Comparison of ENCODE assay signal across 9 mouse cellular contexts in the genomic region with DNA sequence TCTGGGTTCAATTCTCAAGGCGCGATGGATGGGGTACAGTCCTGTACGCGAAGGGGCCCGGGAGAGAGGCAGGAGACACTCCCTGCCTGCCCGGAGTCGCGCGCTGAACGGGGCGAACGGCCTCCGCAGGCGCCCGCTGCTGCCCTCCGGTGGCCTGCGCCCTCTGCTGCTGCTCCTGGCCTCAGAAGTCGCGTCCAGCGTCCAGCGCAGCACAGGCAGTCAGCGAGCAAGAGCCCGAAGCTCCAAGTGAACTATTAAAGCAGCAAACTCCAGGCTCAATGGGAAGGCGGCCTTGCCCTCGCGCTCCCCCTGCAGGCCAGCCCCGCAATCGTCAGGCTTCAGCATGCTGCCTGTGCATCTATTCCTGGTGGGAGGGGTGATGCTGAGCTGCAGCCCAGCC. TPM values are rescaled to one million over a fixed set of nuclear protein-coding genes. Genes with fewer than 3 reads are reported as not detected.
DNase-seq lines count a peak whose midpoint lies in the region; ATAC-seq lines count a peak whose summit lies in the region.
"Not testable (repeated sequence)": the region's sequence is repeated elsewhere in the genome, so short reads cannot be mapped to it uniquely, and the experiment has no call there.
"Had no signal": no experiment of that assay in that cellular context is flagged by ENCODE, and none has a peak within 500 bp of the region (broad histone marks: within the 10 kb centered on the region; RNA-seq: fewer than 3 reads in every experiment).

No protein-coding gene starts in this region.

- DNase-seq in 416B (ENCODE audit: low read depth) = peak; percentile 88
- peak; percentile 73 to 76 for DNase-seq in cerebellum, adult 18-20 months
- peak; percentile 77 to 78 for DNase-seq in heart, postnatal 36 days
- peak; percentile 80 to 89 for DNase-seq in kidney, postnatal 4 days
- peak; percentile 57 for DNase-seq in neural tube, embryonic 10.5 days (ENCODE audit: extremely low spot score, low spot score)

- H3K27ac ChIP-seq in forebrain, embryonic 16.5 days (ENCODE audit: low read length); stomach, embryonic 14.5 days (ENCODE audit: low read length): not testable (repeated sequence)
- H3K27ac ChIP-seq in liver, embryonic 12.5 days = 0 out of 2 replicates have a peak overlapping the region, but pooled peaks have one; percentile 58

- not testable (repeated sequence) for H3K9ac ChIP-seq in forebrain, embryonic 16.5 days (replicated peaks; ENCODE audit: low read depth, low read length); liver, embryonic 12.5 days; stomach, embryonic 14.5 days (replicated peaks; ENCODE audit: low read depth, low read length)

- not testable (repeated sequence) for H3K27me3 ChIP-seq in forebrain, embryonic 16.5 days (replicated peaks; ENCODE audit: control insufficient read depth, insufficient read depth, low read length); liver, embryonic 12.5 days (replicated peaks); stomach, embryonic 14.5 days (ENCODE audit: control insufficient read depth, insufficient read depth, low read length)

- WGBS in forebrain, embryonic 16.5 days = 1% methylated on average over 22 of the region's 28 CpGs
- WGBS in liver, embryonic 12.5 days (ENCODE audit: insufficient replicate concordance) = under 1% methylated on average over 27 of the region's 28 CpGs
- 0% methylated on average over 21 of the region's 28 CpGs for WGBS in stomach, embryonic 14.5 days

- H3K36me3 ChIP-seq in forebrain, embryonic 16.5 days (ENCODE audit: control insufficient read depth, insufficient read depth); liver, embryonic 12.5 days; stomach, embryonic 14.5 days (ENCODE audit: control insufficient read depth, insufficient read depth, low read length): not testable (repeated sequence)

- not testable (repeated sequence) for H3K9me3 ChIP-seq in forebrain, embryonic 16.5 days (ENCODE audit: control insufficient read depth, low read length); liver, embryonic 12.5 days (replicated peaks); stomach, embryonic 14.5 days (ENCODE audit: control insufficient read depth, low read depth, low read length)

- not testable (repeated sequence) for ATAC-seq in forebrain, embryonic 16.5 days; liver, embryonic 12.5 days; stomach, embryonic 14.5 days (ENCODE audit: insufficient number of reproducible peaks, insufficient read depth, low FRiP score, low read depth)

- intact Hi-C loops in heart, postnatal 36 days (cut with DNase I) = not testable (repeated sequence)

- peak overlapping the region; percentile 40 for H3K4me3 ChIP-seq in forebrain, embryonic 16.5 days (replicated peaks; ENCODE audit: low read length)
- H3K4me3 ChIP-seq in liver, embryonic 12.5 days = peak overlapping the region; percentile 44
- peak overlapping the region; percentile 16; the same call in 1 of the 2 replicates for H3K4me3 ChIP-seq in stomach, embryonic 14.5 days (ENCODE audit: low read depth, low read length)

- peak overlapping the region; percentile 60 for H3K4me2 ChIP-seq in forebrain, embryonic 16.5 days (ENCODE audit: low read length)
- peak overlapping the region; percentile 64 for H3K4me2 ChIP-seq in liver, embryonic 12.5 days
- H3K4me2 ChIP-seq in stomach, embryonic 14.5 days (replicated peaks; ENCODE audit: low read depth, low read length) = peak overlapping the region; percentile 30

- not testable (repeated sequence) for H3K4me1 ChIP-seq in forebrain, embryonic 16.5 days (replicated peaks; ENCODE audit: control insufficient read depth, insufficient read depth, low read length); stomach, embryonic 14.5 days (ENCODE audit: control insufficient read depth, insufficient read depth, low read length)
- H3K4me1 ChIP-seq in liver, embryonic 12.5 days = peaks cover 13% of the 10 kb centered on the region

RNA-seq across cellular contexts. Expression of gene Gm13283, which starts 0.5 kb away (rescaled TPM):
- 0.16 TPM in 1 of 2 replicates, not detected in the other for polyA plus RNA-seq in forebrain, embryonic 16.5 days (2015; fragmentation: Nextera tagmentation; extraction: Ambion mirVana)
- not detected for total RNA-seq in heart, postnatal 36 days (2021)
- not detected in 2 replicates for polyA plus RNA-seq in liver, embryonic 12.5 days (2016; fragmentation: Nextera tagmentation; extraction: Ambion mirVana)
- 0.24 TPM in 1 of 2 replicates, not detected in the other for polyA plus RNA-seq in stomach, embryonic 14.5 days (2014; fragmentation: Nextera tagmentation; extraction: Ambion mirVana)
- total RNA-seq: common myeloid progenitor, adult 5-6 weeks had no signal

RNA-seq across cellular contexts. Expression of gene Gm13271, which starts 5.8 kb away (rescaled TPM):
- not detected in 2 replicates for polyA plus RNA-seq in forebrain, embryonic 16.5 days (2015; fragmentation: Nextera tagmentation; extraction: Ambion mirVana)
- total RNA-seq in heart, postnatal 36 days (2021) = not detected
- not detected in 2 replicates for polyA plus RNA-seq in liver, embryonic 12.5 days (2016; fragmentation: Nextera tagmentation; extraction: Ambion mirVana)
- not detected in 2 replicates for polyA plus RNA-seq in stomach, embryonic 14.5 days (2014; fragmentation: Nextera tagmentation; extraction: Ambion mirVana)
- total RNA-seq: common myeloid progenitor, adult 5-6 weeks had no signal

RNA-seq across cellular contexts. Expression of gene Gm13290, which starts 13.2 kb away (rescaled TPM):
- polyA plus RNA-seq in forebrain, embryonic 16.5 days (2015; fragmentation: Nextera tagmentation; extraction: Ambion mirVana) = 0.46 TPM in 1 of 2 replicates, not detected in the other
- not detected for total RNA-seq in heart, postnatal 36 days (2021)
- polyA plus RNA-seq in liver, embryonic 12.5 days (2016; fragmentation: Nextera tagmentation; extraction: Ambion mirVana) = not detected in 2 replicates
- polyA plus RNA-seq in stomach, embryonic 14.5 days (2014; fragmentation: Nextera tagmentation; extraction: Ambion mirVana) = 0.26 and 0.43 TPM in 2 replicates
- total RNA-seq: common myeloid progenitor, adult 5-6 weeks had no signal

RNA-seq across cellular contexts. Expression of gene Gm13289, which starts 16.3 kb away (rescaled TPM):
- polyA plus RNA-seq in forebrain, embryonic 16.5 days (2015; fragmentation: Nextera tagmentation; extraction: Ambion mirVana) = not detected in 2 replicates
- not detected for total RNA-seq in heart, postnatal 36 days (2021)
- polyA plus RNA-seq in liver, embryonic 12.5 days (2016; fragmentation: Nextera tagmentation; extraction: Ambion mirVana) = not detected in 2 replicates
- not detected in 2 replicates for polyA plus RNA-seq in stomach, embryonic 14.5 days (2014; fragmentation: Nextera tagmentation; extraction: Ambion mirVana)
- total RNA-seq: common myeloid progenitor, adult 5-6 weeks had no signal

RNA-seq across cellular contexts. Expression of gene Gm13272, which starts 19.2 kb away (rescaled TPM):
- polyA plus RNA-seq in forebrain, embryonic 16.5 days (2015; fragmentation: Nextera tagmentation; extraction: Ambion mirVana) = not detected in 2 replicates
- total RNA-seq in heart, postnatal 36 days (2021) = not detected
- not detected in 2 replicates for polyA plus RNA-seq in liver, embryonic 12.5 days (2016; fragmentation: Nextera tagmentation; extraction: Ambion mirVana)
- polyA plus RNA-seq in stomach, embryonic 14.5 days (2014; fragmentation: Nextera tagmentation; extraction: Ambion mirVana) = not detected in 2 replicates
- total RNA-seq: common myeloid progenitor, adult 5-6 weeks had no signal
